Mouse (Mus musculus): ENCODE measurements around the gene Mthfs.
"Not testable (repeated sequence)": the region's sequence is repeated elsewhere in the genome, so short reads cannot be mapped to it uniquely, and the experiment has no call there.

Mthfs gene

GRCm38 (mm10) chr9:89240516-89241019 is 30.1 kb downstream of the Mthfs start:
- not testable (repeated sequence) for DNase-seq (ENCODE audit: low read depth, low spot score)

GRCm38 (mm10) chr9:89253400-89253799 is 42.9 kb downstream of the Mthfs start:
- no peak for DNase-seq (ENCODE audit: low read depth, low spot score)

GRCm38 (mm10) chr9:89256556-89257335 is 46.3 kb downstream of the Mthfs start:
- DNase-seq (ENCODE audit: low read depth, low spot score): no peak

GRCm38 (mm10) chr9:89263968-89264367 is 53.5 kb downstream of the Mthfs start:
- no peak for DNase-seq (ENCODE audit: low read depth, low spot score)

- no peak for DNase-seq (ENCODE audit: low read depth, low spot score)
Observed at GRCm38 (mm10) chr9:89264571-89264970, 54.1 kb downstream of the Mthfs start.

- no peak for DNase-seq (ENCODE audit: low read depth, low spot score)
Observed at GRCm38 (mm10) chr9:89267093-89267492, 56.6 kb downstream of the Mthfs start.

GRCm38 (mm10) chr9:89267572-89267971 is 57.1 kb downstream of the Mthfs start:
- no peak for DNase-seq (ENCODE audit: low read depth, low spot score)

- DNase-seq (ENCODE audit: low read depth, low spot score): no peak
Observed at GRCm38 (mm10) chr9:89270376-89270775, 59.9 kb downstream of the Mthfs start.

GRCm38 (mm10) chr9:89273766-89274165 is 63.3 kb downstream of the Mthfs start:
- DNase-seq (ENCODE audit: low read depth, low spot score): no peak

- DNase-seq (ENCODE audit: low read depth, low spot score): no peak
Observed at GRCm38 (mm10) chr9:89278207-89278606, 67.7 kb downstream of the Mthfs start.

- no peak for DNase-seq (ENCODE audit: low read depth, low spot score)
Observed at GRCm38 (mm10) chr9:89282374-89283068, 72.0 kb downstream of the Mthfs start.

GRCm38 (mm10) chr9:89288037-89288436 is 77.6 kb downstream of the Mthfs start:
- DNase-seq (ENCODE audit: low read depth, low spot score): no peak

- DNase-seq (ENCODE audit: low read depth, low spot score): no peak
Observed at GRCm38 (mm10) chr9:89293364-89293763, 82.9 kb downstream of the Mthfs start.

GRCm38 (mm10) chr9:89294121-89294520 is 83.6 kb downstream of the Mthfs start:
- DNase-seq (ENCODE audit: low read depth, low spot score): no peak

GRCm38 (mm10) chr9:89305637-89306036 is 95.2 kb downstream of the Mthfs start:
- DNase-seq (ENCODE audit: low read depth, low spot score): no peak

- DNase-seq (ENCODE audit: low read depth, low spot score): no peak
Observed at GRCm38 (mm10) chr9:89308357-89309194, 98.1 kb downstream of the Mthfs start.

- no peak for DNase-seq (ENCODE audit: low read depth, low spot score)
Observed at GRCm38 (mm10) chr9:89309195-89309535, 98.7 kb downstream of the Mthfs start.

- no peak for DNase-seq (ENCODE audit: low read depth, low spot score)
Observed at GRCm38 (mm10) chr9:89311649-89312048, 101.2 kb downstream of the Mthfs start.

GRCm38 (mm10) chr9:89373731-89374130 is 163.3 kb downstream of the Mthfs start:
- no peak for DNase-seq (ENCODE audit: low read depth, low spot score)

GRCm38 (mm10) chr9:89374650-89375049 is 164.2 kb downstream of the Mthfs start:
- no peak for DNase-seq (ENCODE audit: low read depth, low spot score)

GRCm38 (mm10) chr9:89403031-89403430 is 192.6 kb downstream of the Mthfs start:
- DNase-seq (ENCODE audit: low read depth, low spot score): no peak
